Mouse (Mus musculus) cerebellum, adult 9-11 months (tissue): Measurements from ENCODE around the gene Tor3a.
"Not testable (repeated sequence)": the region's sequence is repeated elsewhere in the genome, so short reads cannot be mapped to it uniquely, and the experiment has no call there.

Experiments
- DNase-seq: peaks from one replicate; pipeline ENCODE4 v3.0.0; 2022

The Tor3a gene

DNA sequence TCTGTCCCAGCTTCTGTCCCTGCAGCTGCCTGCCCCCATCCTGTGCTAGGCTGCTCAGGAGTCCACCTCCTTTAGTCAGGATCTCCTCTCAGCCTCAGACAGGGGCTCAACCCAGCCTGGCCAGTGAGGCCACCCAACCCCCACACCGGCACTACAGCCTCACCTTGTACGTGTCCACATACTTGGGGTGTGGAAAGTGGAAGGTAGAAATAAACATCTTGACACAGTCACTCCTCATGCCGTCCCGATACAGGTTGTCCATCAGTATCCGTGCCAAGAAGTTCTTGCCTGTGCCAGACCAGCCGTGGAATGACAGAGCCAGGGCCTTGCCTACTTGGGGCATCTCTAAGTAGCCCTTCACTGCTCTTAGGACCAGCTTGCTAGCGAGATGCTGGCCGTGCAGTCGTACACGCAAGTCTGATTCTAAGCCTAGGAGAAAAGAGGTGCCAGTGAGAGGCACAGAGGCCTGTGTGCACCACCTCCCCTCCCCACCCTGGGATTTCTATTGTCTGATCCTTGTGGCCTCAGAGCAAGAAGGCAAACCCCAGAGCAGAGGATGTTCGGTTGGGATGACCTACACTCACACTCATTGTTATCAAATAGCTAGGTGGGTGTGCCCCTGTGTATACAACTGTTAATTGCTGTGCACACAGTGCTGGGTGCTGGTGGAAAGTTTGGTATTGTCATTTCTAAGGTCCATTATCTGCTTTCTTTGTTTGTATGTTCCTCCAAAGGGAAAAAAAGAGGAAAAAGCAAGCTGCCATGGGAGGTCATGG is 4.8 kb downstream of the Tor3a start:
- no peak for DNase-seq

- DNase-seq: no peak
Observed at GRCm38 (mm10) chr1:156668602-156669001, 5.6 kb downstream of the Tor3a start.

DNA sequence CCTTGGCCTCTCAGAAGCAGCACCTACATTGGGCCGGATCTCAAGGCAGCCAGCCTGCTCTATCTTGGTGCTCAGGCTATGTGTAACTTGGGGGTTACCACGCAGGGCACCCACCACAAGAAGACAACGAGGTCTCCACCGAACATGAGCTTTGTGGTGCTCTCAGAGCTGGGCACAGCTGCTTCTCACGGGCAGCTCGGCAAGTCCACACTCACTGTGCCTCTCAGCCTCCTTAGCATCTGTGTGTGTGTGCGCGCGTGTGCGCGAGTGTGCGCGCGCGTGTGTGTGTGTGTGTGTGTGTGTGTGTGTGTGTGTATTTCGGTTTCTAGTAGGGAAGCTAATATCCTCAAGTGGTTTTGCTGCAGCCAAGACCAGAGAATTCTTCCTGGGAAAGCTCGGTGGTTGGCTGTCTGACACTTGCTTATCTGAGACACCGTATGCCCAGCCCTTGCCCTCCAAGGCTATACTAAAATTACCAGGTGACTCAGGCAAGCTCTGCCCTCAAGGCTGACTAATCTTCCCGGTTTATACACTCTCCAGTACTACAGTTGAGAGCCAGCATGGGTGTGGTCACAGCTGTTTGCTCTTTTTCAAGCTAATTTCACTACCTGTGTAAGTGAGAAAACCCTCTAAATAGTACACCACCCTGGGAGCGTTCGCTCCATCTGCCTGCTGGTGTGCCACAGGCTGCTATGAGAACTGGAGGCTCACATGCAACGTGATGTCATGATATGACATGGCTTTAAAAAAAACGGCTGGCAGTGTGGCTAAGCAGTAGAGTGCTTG is 6.8 kb downstream of the Tor3a start:
- no peak for DNase-seq

DNA sequence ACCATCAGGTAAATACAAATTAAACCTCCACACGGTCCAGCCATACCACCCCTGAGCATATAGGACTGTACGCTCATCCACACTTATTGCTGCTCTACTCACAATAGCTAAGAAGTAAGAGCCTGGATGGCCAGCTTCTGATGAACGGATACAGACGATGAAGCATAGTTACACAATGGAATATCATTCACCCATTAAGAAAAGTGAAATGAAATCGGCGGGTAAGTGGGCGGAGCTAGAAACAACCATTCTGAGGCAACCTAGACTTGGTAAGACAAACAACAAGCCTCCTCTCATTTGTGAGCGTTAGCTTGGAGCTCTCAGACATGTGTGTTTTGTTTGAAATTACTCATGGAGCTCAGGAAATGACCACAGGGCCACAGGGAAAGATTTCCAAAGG is 8.4 kb downstream of the Tor3a start:
- DNase-seq: no peak

DNA sequence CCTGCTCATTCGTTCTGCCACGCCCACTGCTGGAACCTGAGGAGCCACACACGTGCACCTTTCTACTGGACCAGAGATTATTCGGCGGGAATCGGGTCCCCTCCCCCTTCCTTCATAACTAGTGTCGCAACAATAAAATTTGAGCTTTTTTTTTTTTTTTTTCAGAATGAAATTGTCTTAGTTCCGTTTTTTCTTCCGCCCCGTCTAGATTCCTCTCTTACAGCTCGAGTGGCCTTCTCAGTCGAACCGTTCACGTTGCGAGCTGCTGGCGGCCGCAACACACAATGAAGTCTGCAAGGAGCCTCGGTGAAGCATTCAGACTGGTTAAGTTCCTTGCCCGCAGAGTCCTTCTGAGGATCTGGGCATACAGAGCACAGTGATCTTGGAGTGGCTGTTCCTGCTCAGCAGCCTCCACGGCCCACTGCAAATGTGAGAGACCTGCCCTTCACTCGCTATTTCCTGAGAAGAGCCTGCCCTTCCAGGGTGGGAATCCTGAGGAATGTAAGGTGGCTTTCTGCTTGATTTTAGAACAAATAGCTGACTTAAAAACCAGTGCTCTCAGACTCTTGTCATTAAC is 13.4 kb downstream of the Tor3a start:
- not testable (repeated sequence) for DNase-seq

DNA sequence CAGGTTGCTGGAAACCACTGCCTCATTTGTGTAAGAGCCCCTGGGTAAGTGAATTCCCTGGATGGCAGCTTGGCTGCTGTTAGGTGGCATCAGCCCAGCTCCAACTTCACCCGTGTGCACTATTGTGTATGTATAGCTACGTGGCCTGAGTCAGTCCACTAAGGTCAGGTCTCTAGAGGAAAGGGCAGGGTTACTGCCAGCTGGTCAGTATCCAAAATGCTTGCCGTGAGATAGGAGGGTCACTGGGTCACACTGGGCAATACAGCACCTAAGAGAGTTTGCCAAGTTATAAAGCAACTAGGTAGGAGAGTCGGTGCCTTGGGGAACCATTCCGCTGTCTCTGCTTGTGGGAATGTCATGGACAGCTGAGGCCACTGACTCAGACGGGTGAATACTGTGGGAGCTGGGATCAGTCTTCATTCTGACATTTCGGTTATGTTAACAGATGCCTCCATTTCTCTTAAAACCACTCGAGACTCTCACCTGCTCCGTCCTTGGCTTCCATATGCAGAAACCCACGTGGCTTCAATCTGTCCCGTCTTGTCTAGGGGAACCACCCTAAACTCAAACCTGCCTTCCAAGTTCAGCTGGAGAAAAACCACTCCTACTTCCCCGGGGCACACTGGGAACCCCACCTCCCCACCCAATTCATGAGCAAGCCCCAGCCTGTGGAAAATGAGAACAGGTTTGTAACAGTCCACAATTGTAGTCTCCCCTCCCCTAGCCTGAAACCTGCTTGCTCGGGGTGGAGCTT is 14.1 kb downstream of the Tor3a start:
- DNase-seq: no peak

GRCm38 (mm10) chr1:156658676-156659075 is 15.5 kb downstream of the Tor3a start:
- peak; percentile 80 for DNase-seq

- no peak for DNase-seq
Observed at GRCm38 (mm10) chr1:156657523-156657922, 16.6 kb downstream of the Tor3a start.

- DNase-seq: no peak
Observed at GRCm38 (mm10) chr1:156654735-156655530, 19.2 kb downstream of the Tor3a start.

DNA sequence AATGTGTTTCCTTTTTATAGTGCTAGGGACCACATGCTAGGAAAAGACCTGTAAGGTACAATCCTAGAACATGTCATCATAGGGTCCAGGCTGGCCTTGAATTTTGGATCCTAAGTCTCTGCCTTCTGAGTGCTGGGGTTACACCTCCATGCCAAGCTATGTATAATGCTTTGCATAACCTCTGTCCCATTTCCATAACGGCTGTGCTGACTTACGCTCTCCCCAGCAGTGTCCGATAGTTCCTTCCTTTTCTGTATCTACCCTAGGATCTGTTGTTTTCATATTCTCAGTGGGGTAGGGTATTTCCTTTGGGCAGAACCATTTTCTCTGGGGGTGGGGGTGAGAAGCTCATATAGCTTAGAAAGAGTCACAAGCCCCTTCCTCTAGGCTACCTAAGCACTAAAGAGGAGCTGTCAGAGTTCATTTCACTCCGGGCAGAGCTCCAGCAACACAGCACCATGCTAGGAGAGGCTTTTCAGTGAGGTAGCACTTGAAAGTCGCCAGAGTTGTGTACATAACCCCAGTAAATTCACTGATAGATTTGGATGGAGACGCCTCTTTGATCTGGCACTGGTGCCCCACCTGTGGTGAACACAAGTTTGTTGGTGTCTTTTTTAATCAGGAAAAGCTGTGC is 21.9 kb downstream of the Tor3a start:
- no peak for DNase-seq

GRCm38 (mm10) chr1:156650631-156651030 is 23.5 kb downstream of the Tor3a start:
- DNase-seq: no peak

GRCm38 (mm10) chr1:156648705-156649104 is 25.5 kb downstream of the Tor3a start:
- no peak for DNase-seq

DNA sequence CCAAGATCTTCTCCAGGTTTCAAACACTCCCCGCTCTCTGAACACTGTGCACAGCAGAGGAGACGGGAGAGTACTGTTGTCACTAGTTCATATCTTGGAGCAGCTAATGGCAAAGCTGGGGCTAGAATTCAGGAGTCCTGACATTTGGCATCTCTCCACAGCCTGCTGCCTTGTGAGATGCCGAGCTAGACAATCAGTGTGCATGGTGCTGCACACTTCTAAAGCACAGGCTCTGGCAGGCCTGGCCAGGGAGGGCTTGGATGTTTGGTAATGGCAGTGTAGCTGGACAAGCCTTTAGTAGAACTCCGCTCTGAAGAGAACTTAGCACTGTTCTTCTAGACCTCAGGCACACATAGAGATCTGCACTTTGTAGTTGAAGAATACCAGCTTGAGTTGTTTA is 28.2 kb downstream of the Tor3a start:
- DNase-seq: peak; percentile 66

DNA sequence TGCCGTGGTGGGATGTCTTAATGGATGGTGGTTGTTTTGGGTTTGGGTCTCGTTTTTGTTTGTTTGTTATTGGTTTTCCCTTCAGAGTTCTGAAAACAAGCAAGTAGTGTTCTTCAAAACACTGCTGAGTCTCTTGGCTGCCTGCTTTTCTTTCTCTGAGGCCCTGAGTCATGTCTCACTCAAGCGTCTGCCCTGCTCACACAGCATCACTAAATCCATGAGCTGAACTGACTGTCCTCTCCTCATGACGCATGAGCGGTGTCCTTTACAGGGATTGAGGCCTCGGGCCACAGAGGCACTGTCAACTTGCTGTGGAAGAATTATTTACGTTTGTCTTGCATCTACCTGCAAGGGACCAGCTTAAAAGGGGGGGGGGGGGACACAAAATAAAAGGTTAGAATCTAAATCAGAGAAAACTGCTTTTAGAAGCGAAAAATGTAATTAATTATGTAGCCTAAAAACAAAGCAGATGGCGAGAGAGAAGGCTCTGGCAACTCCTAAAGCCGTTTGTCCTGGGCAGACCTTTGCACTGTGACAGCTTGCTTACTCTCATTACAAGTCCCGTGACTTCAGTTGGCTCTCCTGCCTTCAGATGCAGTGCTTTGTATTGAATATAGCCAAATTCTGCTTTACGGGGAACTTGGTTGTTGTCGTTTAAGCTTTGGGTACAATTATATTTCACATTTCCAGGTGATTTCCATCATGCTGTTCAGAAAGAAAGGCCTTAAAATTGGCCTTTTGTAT is 29.2 kb downstream of the Tor3a start:
- DNase-seq: peak; percentile 71

GRCm38 (mm10) chr1:156644061-156644460 is 30.1 kb downstream of the Tor3a start:
- DNase-seq: no peak

- no peak for DNase-seq
Observed at GRCm38 (mm10) chr1:156642813-156643212, 31.3 kb downstream of the Tor3a start.

DNA sequence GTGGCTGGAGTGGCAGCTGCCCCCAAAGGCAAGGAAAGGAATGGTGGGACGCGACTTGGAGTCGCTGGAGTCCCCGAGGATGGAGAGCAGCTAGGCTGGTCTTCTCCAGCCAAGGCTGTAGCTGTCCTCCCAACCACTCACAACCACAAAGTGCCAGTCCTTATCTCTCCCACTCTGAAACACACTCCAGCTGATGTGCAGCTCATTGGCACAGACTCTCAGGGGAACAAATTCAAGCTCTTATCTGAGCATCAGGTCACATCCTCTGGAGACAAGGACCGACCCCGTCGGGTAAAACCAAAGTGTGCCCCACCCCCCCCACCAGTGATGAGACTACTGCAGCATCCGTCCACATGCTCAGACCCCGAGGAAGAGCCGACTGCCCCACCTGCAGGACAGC is 32.3 kb downstream of the Tor3a start:
- no peak for DNase-seq

- DNase-seq: no peak
Observed at GRCm38 (mm10) chr1:156640577-156640976, 33.6 kb downstream of the Tor3a start.

- no peak for DNase-seq
Observed at GRCm38 (mm10) chr1:156639455-156639854, 34.7 kb downstream of the Tor3a start.

DNA sequence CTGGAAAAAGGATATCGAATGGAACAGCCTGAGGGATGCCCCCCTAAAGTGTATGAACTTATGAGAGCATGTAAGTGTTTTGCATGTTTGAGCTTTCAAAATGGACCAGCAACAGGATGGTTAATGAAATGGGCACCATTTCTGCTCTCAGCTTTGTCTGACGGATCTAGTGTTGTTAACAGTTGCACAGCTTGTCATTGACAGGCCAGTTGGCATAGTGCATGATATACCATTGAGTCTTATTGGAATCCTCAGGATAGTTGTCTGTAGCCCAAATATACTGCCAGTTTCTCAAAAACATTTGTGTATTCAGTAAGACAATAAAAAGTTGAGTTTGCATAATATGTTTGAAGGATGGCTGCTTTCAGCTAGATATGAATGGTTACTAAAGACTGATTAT is 39.0 kb downstream of the Tor3a start:
- no peak for DNase-seq

DNA sequence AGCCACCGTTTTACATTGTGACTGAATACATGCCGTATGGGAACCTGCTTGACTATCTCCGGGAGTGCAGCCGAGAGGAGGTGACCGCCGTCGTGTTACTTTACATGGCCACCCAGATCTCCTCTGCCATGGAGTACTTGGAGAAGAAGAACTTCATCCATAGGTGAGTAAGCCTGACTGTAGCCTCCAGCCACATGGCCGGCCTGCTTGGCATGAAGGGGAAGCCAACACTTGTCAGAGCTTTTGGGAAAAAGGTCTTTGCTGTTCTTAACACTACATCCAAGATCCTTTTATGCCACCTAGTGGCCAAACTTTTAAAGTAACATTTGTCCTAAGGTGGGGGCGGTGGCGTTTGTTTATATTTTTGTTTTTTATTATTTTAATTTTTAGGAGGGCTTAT is 41.1 kb downstream of the Tor3a start:
- DNase-seq: peak; percentile 57
